Mouse (Mus musculus) skeletal muscle tissue, postnatal 0 days (tissue): Measurements from ENCODE around the gene Gm11939. TPM values are rescaled to one million over a fixed set of nuclear protein-coding genes. Genes with fewer than 3 reads are reported as not detected.

Source experiments
- polyA plus RNA-seq: library from polyadenylated mRNA; unstranded; fragments of >200 nt; fragmentation: Nextera tagmentation; extraction: Ambion mirVana; gene quantifications from 2 replicates; pipeline ENCODE4 v1.2.1, GENCODE M21; 2015

Gm11939 gene
- polyA plus RNA-seq: not detected in 2 replicates

GRCm38 (mm10) chr11:99559366-99559765, at the start of gene Gm11939:
Gene Gm11939, minus strand, starts transcription at chr11:99559466.

GRCm38 (mm10) chr11:99603208-99603607, 43.9 kb upstream of the Gm11939 start, which contains the start of gene Gm11938:
Gene Gm11938, minus strand, starts transcription at chr11:99603308.

GRCm38 (mm10) chr11:99597742-99598141, 38.5 kb upstream of the Gm11939 start, which contains the start of gene Krtap9-3:
Gene Krtap9-3, minus strand, starts transcription at chr11:99598105.

GRCm38 (mm10) chr11:99590981-99591380, 31.7 kb upstream of the Gm11939 start, which contains the start of gene Krtap1-3:
Gene Krtap1-3, minus strand, starts transcription at chr11:99591339.

GRCm38 (mm10) chr11:99583245-99583704, 24.0 kb upstream of the Gm11939 start, which contains the start of gene Krtap1-4:
Gene Krtap1-4, minus strand, starts transcription at chr11:99583654.

GRCm38 (mm10) chr11:99580636-99581035, 21.4 kb upstream of the Gm11939 start, which contains the start of gene Krtap1-5:
Gene Krtap1-5, minus strand, starts transcription at chr11:99581016.

GRCm38 (mm10) chr11:99566530-99566929, 7.3 kb upstream of the Gm11939 start, which contains the start of gene Krtap3-1:
Gene Krtap3-1, minus strand, starts transcription at chr11:99566630.

GRCm38 (mm10) chr11:99556753-99557152, 2.5 kb downstream of the Gm11939 start, which contains the start of gene Krtap3-2:
Gene Krtap3-2, minus strand, starts transcription at chr11:99556853.

GRCm38 (mm10) chr11:99550765-99551164, 8.5 kb downstream of the Gm11939 start, which contains the start of gene Krtap3-3:
Gene Krtap3-3, minus strand, starts transcription at chr11:99550865.

GRCm38 (mm10) chr11:99521288-99521860, 37.9 kb downstream of the Gm11939 start, which contains the start of gene Krt39:
Gene Krt39, minus strand, starts transcription at chr11:99521338.

Other genes starting within 250 kb of the Gm11939 start
- gene Krt25, start 236.5 kb downstream of the Gm11939 start, polyA plus RNA-seq: not detected in 2 replicates
- gene Krt26, start 221.5 kb downstream of the Gm11939 start, polyA plus RNA-seq: not detected in 2 replicates
- gene Krt27, start 208.4 kb downstream of the Gm11939 start, polyA plus RNA-seq: not detected in 2 replicates
- gene Krt28, start 184.6 kb downstream of the Gm11939 start, polyA plus RNA-seq: not detected in 2 replicates
- gene Krt10, start 170.1 kb downstream of the Gm11939 start, polyA plus RNA-seq: 12.9 and 155 TPM in 2 replicates
- 2.1 TPM in 1 of 2 replicates, not detected in the other for gene Krt12, start 137.2 kb downstream of the Gm11939 start, polyA plus RNA-seq
- 0.13 TPM in 1 of 2 replicates, not detected in the other for gene Krt20, start 121.3 kb downstream of the Gm11939 start, polyA plus RNA-seq
- 3.5 TPM in 1 of 2 replicates, not detected in the other for gene Krt23, start 66.3 kb downstream of the Gm11939 start, polyA plus RNA-seq
- not detected in 2 replicates for gene Krt39, start 38.1 kb downstream of the Gm11939 start, polyA plus RNA-seq
- not detected in 2 replicates for gene Krt40, start 16.3 kb downstream of the Gm11939 start, polyA plus RNA-seq
- gene Krtap3-3, start 8.6 kb downstream of the Gm11939 start, polyA plus RNA-seq: not detected in 2 replicates
- not detected in 2 replicates for gene Krtap3-2, start 2.6 kb downstream of the Gm11939 start, polyA plus RNA-seq
- gene Krtap3-1, start 7.2 kb upstream of the Gm11939 start, polyA plus RNA-seq: not detected in 2 replicates
- gene Krtap1-5, start 21.6 kb upstream of the Gm11939 start, polyA plus RNA-seq: not detected in 2 replicates
- gene Krtap1-4, start 24.2 kb upstream of the Gm11939 start, polyA plus RNA-seq: not detected in 2 replicates
- not detected in 2 replicates for gene Krtap1-3, start 31.9 kb upstream of the Gm11939 start, polyA plus RNA-seq
- gene Krtap9-3, start 38.6 kb upstream of the Gm11939 start, polyA plus RNA-seq: not detected in 2 replicates
- gene Gm11938, start 43.8 kb upstream of the Gm11939 start, polyA plus RNA-seq: not detected in 2 replicates
- gene Gm11937, start 50.7 kb upstream of the Gm11939 start, polyA plus RNA-seq: not detected in 2 replicates
- gene Krtap2-4, start 55.4 kb upstream of the Gm11939 start, polyA plus RNA-seq: not detected in 2 replicates
- not detected in 2 replicates for gene Gm11562, start 61.0 kb upstream of the Gm11939 start, polyA plus RNA-seq
- not detected in 2 replicates for gene Krtap4-1, start 68.8 kb upstream of the Gm11939 start, polyA plus RNA-seq
- gene Krtap4-2, start 75.6 kb upstream of the Gm11939 start, polyA plus RNA-seq: not detected in 2 replicates
- gene Krtap4-7, start 84.6 kb upstream of the Gm11939 start, polyA plus RNA-seq: not detected in 2 replicates
- gene Gm11555, start 90.8 kb upstream of the Gm11939 start, polyA plus RNA-seq: not detected in 2 replicates
- not detected in 2 replicates for gene Gm11563, start 99.5 kb upstream of the Gm11939 start, polyA plus RNA-seq
- gene Krtap4-6, start 106.5 kb upstream of the Gm11939 start, polyA plus RNA-seq: not detected in 2 replicates
- not detected in 2 replicates for gene Gm14190, start 131.3 kb upstream of the Gm11939 start, polyA plus RNA-seq
- not detected in 2 replicates for gene Gm14180, start 174.8 kb upstream of the Gm11939 start, polyA plus RNA-seq
- not detected in 2 replicates for gene Gm11595, start 213.4 kb upstream of the Gm11939 start, polyA plus RNA-seq
- gene Krtap4-8, start 221.2 kb upstream of the Gm11939 start, polyA plus RNA-seq: not detected in 2 replicates
- gene Krtap4-9, start 225.7 kb upstream of the Gm11939 start, polyA plus RNA-seq: not detected in 2 replicates
- not detected in 2 replicates for gene Gm11596, start 234.0 kb upstream of the Gm11939 start, polyA plus RNA-seq
- gene Gm11569, start 239.5 kb upstream of the Gm11939 start, polyA plus RNA-seq: not detected in 2 replicates
- gene Gm11554, start 245.0 kb upstream of the Gm11939 start, polyA plus RNA-seq: not detected in 2 replicates